Mouse (Mus musculus) liver, adult 2 months (tissue): ENCODE data around the gene Adam22.

ENCODE experiments used
- CTCF ChIP-seq: fragments of 200-500 bp; IDR thresholded peaks from 2 replicates; pipeline ENCODE4 v1.5.1; 2011; ENCODE audit warnings: low read depth, low read length, control low read depth
- POLR2A ChIP-seq: fragments of 200-500 bp; IDR thresholded peaks from 2 replicates; pipeline ENCODE4 v1.6.1; 2011; ENCODE audit warnings: low read length, control low read depth; ENCODE audit not compliant: insufficient read depth; ENCODE audit errors: extremely low read depth

- TF ChIP-seq CTCF, result no peak
- no peak for TF ChIP-seq POLR2A
Measured at GRCm38 (mm10) chr5:8408746-8409145, 40.8 kb upstream of the Adam22 start.
